Mouse (Mus musculus): Measurements from ENCODE around the gene Rnf138rt1.

- TF ChIP-seq EP300 (IDR thresholded peaks at IDR 0.05; ENCODE audit: low read depth): no peak
- TF ChIP-seq CTCF (IDR thresholded peaks at IDR 0.05; ENCODE audit: low read depth): no peak
Measured at GRCm38 (mm10) chrX:163745996-163746395, 15.1 kb downstream of the Rnf138rt1 start.
